Mouse (Mus musculus) embryonic fibroblast, embryonic 13.5 days (primary cell): ENCODE measurements at regions not wholly inside any gene's neighbourhood (a gene's known extent, or its start where the extent isn't known, plus 50 kb on each side); places are given as distances from the start of the nearest gene placed in this dataset.

Experiments
- CTCF ChIP-seq: IDR thresholded peaks from 2 replicates; pipeline ENCODE4 v1.5.1; 2011; ENCODE audit warnings: mild to moderate bottlenecking, control low read depth, low read length, moderate library complexity, borderline replicate concordance; ENCODE audit not compliant: insufficient read depth
- POLR2A ChIP-seq: IDR thresholded peaks from 2 replicates; pipeline ENCODE4 v1.6.1; 2011; ENCODE audit warnings: low read depth, mild to moderate bottlenecking, control low read depth, low read length, moderate library complexity

DNA sequence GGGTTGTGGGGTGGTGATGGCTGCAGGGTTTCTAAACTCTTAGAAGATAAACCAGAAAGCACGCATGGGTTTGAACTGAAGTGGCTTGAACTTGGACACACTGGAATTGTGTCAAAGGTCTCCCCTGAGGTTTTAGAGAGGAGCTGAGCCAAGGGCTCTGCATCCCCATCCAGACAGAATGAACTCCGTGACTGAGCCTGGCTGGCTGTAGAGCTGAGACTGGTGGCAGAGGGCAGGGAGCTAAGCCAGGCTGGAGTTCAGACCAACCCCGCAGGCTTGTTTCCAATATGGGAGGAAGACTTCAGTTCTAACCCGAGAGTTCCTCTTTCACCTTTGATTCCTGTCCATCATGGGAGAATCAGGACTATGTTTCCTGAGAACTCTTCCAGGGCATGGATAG lies 96.9 kb downstream of the Irs2 start:
- TF ChIP-seq POLR2A (no peak), CTCF (no peak)
